Mouse (Mus musculus) heart, adult 18-20 months (tissue): ENCODE measurements at regions not wholly inside any gene's neighbourhood (a gene's known extent, or its start where the extent isn't known, plus 50 kb on each side); places are given as distances from the start of the nearest gene placed in this dataset.
"Not testable (repeated sequence)": the region's sequence is repeated elsewhere in the genome, so short reads cannot be mapped to it uniquely, and the experiment has no call there.

Experiments used
- DNase-seq, 2 experiments: peaks; one replicate each; pipeline ENCODE4 v3.0.0; 2021 to 2022; ENCODE audit warnings: mixed read lengths in 1 of 2

DNA sequence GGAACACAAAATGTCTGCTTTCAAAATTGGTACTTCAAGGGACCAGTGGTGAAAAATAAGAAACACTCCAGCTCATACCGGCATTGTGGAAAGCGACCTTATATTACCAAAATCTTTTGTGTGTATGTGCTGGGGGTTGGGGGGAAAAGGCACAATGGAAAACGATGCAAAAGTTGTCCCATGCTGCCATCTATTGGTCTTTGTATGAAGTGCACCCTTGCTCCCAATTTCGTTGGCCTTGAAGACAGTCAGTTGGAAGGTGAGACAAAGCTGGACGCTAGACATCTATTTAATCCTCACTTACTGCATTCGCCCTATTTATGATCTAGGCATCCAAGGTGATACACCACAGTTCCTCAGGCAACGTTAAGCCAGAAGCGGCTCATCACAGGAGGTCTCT lies 186.6 kb downstream of the BC048507 start:
- DNase-seq: peak in 1 of 2 experiments; percentile 5

DNA sequence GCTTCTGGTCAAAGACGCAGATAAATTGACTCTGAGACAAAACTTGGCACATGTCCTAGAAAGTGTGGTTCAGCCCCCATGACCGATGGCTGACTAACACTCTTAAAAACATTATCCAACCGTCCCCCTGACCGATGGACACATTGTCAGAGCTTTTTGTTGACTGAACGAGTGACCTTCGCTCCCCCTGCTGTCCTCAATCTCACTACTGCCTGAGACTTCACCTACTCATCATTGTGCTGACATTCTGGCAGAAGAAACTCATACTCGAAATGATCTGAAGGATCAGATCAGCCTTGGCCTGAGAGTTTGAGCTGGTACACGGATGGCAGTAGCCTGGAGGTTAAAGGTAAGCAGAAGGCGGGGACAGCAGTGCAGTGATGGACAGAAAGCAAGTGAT lies 230.2 kb downstream of the BC048507 start:
- DNase-seq: not testable (repeated sequence)

DNA sequence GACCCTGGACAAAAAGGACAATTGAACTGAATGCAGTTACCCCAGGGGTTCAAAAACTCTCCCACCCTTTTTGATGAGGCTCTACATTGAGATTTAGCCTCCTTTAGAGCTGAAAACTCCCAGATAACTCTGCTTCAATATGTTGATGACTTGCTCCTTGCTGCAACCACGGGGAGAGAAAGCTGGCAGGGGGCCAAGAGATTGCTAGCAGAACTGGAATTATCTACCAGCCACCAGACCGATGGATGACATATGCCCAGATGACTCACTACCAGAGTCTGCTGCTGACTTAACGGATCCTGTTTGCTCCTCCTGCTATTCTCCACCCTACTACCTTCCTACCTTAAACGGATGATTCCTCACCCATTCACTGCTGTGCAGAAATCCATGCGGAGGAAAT lies 253.7 kb downstream of the BC048507 start:
- DNase-seq: not testable (repeated sequence)
